Mouse (Mus musculus) C2C12 (cell line): ENCODE measurements at regions not wholly inside any gene's neighbourhood (a gene's known extent, or its start where the extent isn't known, plus 50 kb on each side); places are given as distances from the start of the nearest gene placed in this dataset.

Experiments used
- CTCF ChIP-seq: IDR thresholded peaks from one replicate; pipeline ENCODE4 v1.5.1; 2011; ENCODE audit not compliant: control insufficient read depth, insufficient read depth, insufficient read length
- MAX ChIP-seq: IDR thresholded peaks from one replicate; pipeline ENCODE4 v1.6.1; 2011; ENCODE audit warnings: mild to moderate bottlenecking, control low read depth
- MYOD1 ChIP-seq: IDR thresholded peaks from one replicate; pipeline ENCODE4 v1.6.1; 2011; ENCODE audit warnings: low read depth; ENCODE audit not compliant: control insufficient read depth, insufficient read length
- USF1 ChIP-seq: IDR thresholded peaks from one replicate; pipeline ENCODE4 v1.6.1; 2011; ENCODE audit warnings: low read depth, mild to moderate bottlenecking, control low read depth, moderate library complexity

GRCm38 (mm10) chr4:22098605-22099004 is 167.5 kb downstream of the Faxc start:
- TF ChIP-seq CTCF (no peak), USF1 (no peak), MYOD1 (no peak), MAX (no peak)
